Mouse (Mus musculus) midbrain, embryonic 16.5 days (tissue): ENCODE data around the gene Crocc2. TPM values are rescaled to one million over a fixed set of nuclear protein-coding genes. Genes with fewer than 3 reads are reported as not detected.
A peak's percentile ranks its signal among the peaks of the same experiment; 100 is the strongest.

Experiments
- ATAC-seq: fragments of 200-750 bp; cut with Nextera tagmentation; 2 replicates; pipeline ENCODE4 v1.8.0; 2017; ENCODE audit warnings: moderate TSS enrichment
- H3K27ac ChIP-seq: fragments of 300-500 bp; sonication (generic); 2 replicates; pipeline ENCODE4 v1.5.1; 2014; ENCODE audit warnings: mild to moderate bottlenecking, low read length, mixed read lengths
- H3K27me3 ChIP-seq: fragments of 300-500 bp; sonication (generic); 2 replicates; pipeline ENCODE4 v1.6.1; 2014; ENCODE audit warnings: low read depth, low read length, mixed read lengths; ENCODE audit not compliant: control insufficient read depth, insufficient read depth
- H3K36me3 ChIP-seq: fragments of 300-500 bp; sonication (generic); 2 replicates; pipeline ENCODE4 v1.6.1; 2014; ENCODE audit warnings: mild to moderate bottlenecking, low read length, moderate library complexity, mixed read lengths; ENCODE audit not compliant: control insufficient read depth, insufficient read depth
- H3K4me1 ChIP-seq: fragments of 300-500 bp; sonication (generic); 2 replicates; pipeline ENCODE4 v1.6.1; 2014; ENCODE audit warnings: mild to moderate bottlenecking, low read length, mixed read lengths; ENCODE audit not compliant: control insufficient read depth, insufficient read depth
- H3K4me2 ChIP-seq: fragments of 300-500 bp; sonication (generic); 2 replicates; pipeline ENCODE4 v1.6.1; 2014; ENCODE audit warnings: mild to moderate bottlenecking, low read length, mixed read lengths
- H3K4me3 ChIP-seq: fragments of 300-500 bp; sonication (generic); 2 replicates; pipeline ENCODE4 v1.5.1; 2014; ENCODE audit warnings: low read depth, mild to moderate bottlenecking, low read length, moderate library complexity, mixed read lengths
- H3K9ac ChIP-seq: fragments of 300-500 bp; sonication (generic); 2 replicates; pipeline ENCODE4 v1.6.1; 2014; ENCODE audit warnings: low read depth, low read length, mixed read lengths
- H3K9me3 ChIP-seq: fragments of 300-500 bp; sonication (generic); replicated peaks from 2 replicates; pipeline ENCODE4 v1.6.1; 2014; ENCODE audit warnings: mild to moderate bottlenecking, low read length, mixed read lengths; ENCODE audit not compliant: control insufficient read depth, poor library complexity, severe bottlenecking
- WGBS: fragments of 180-500 bp; shearing (Covaris S2); extraction: QIAGEN DNeasy Blood & Tissue Kit; methylation state at CpG from one replicate; pipeline ENCODE4 v1.1.7; 2014; 5-methylcytosine and 5-hydroxymethylcytosine counted together
- polyA plus RNA-seq: library from polyadenylated mRNA; unstranded; fragments of >200 nt; fragmentation: Nextera tagmentation; extraction: Ambion mirVana; gene quantifications from 2 replicates; pipeline ENCODE4 v1.2.1, GENCODE M21; 2015

Gene Crocc2
- 0.51 and 0.74 TPM in 2 replicates for polyA plus RNA-seq

- 0 out of 2 replicates have a peak, but pooled peaks have one; percentile 14 for ATAC-seq
- no peaks in the 10 kb centered on the region for H3K9me3 ChIP-seq
- peaks cover 7% of the 10 kb centered on the region; the same call in 1 of the 2 replicates for H3K4me1 ChIP-seq
- H3K36me3 ChIP-seq = no peaks in the 10 kb centered on the region
- H3K27me3 ChIP-seq = no peaks in the 10 kb centered on the region
- WGBS = 39% methylated on average over 10 of the region's 10 CpGs
- no peak within 1 kb of the TSS for H3K4me3 ChIP-seq
- H3K27ac ChIP-seq = no peak within 1 kb of the TSS
- no peak within 1 kb of the TSS for H3K4me2 ChIP-seq
- no peak within 1 kb of the TSS for H3K9ac ChIP-seq
These were observed at the start of gene Crocc2 for GRCm38 (mm10) chr1:93168295-93168775. Gene Crocc2 (plus strand): TSS chr1:93168725.

- WGBS = 25% methylated on average over 4 of the region's 4 CpGs
These were observed 49.7 kb upstream of the Crocc2 start for GRCm38 (mm10) chr1:93118816-93119215.

GRCm38 (mm10) chr1:93123179-93123854, 45.2 kb upstream of the Crocc2 start:
- 88% methylated on average over 11 of the region's 11 CpGs for WGBS
- Histone ChIP-seq H3K36me3 (no peaks in the 10 kb centered on the region), H3K4me1 (0 out of 2 replicates have a peak, but pooled peaks cover 3% of the 10 kb centered on the region)

More at GRCm38 (mm10) chr1:93118816-93119215, 49.7 kb upstream of the Crocc2 start:
- Histone ChIP-seq H3K4me1 (peaks cover 15% of the 10 kb centered on the region), H3K36me3 (no peaks in the 10 kb centered on the region), H3K9me3 (no peaks in the 10 kb centered on the region), H3K27ac (no peak overlapping the region), H3K9ac (no peak overlapping the region), H3K27me3 (no peaks in the 10 kb centered on the region), H3K4me3 (no peak overlapping the region), H3K4me2 (no peak overlapping the region)
- ATAC-seq = no peak

GRCm38 (mm10) chr1:93124066-93124465, 44.5 kb upstream of the Crocc2 start:
- WGBS = 82% methylated on average over 8 of the region's 8 CpGs
- Histone ChIP-seq H3K27ac (no peak overlapping the region), H3K4me3 (no peak overlapping the region), H3K9ac (no peak overlapping the region), H3K4me2 (no peak overlapping the region), H3K4me1 (no peaks in the 10 kb centered on the region), H3K36me3 (no peaks in the 10 kb centered on the region), H3K9me3 (no peaks in the 10 kb centered on the region), H3K27me3 (no peaks in the 10 kb centered on the region)
- ATAC-seq = no peak

More at GRCm38 (mm10) chr1:93123179-93123854, 45.2 kb upstream of the Crocc2 start:
- Histone ChIP-seq H3K4me2 (no peak overlapping the region), H3K9me3 (no peaks in the 10 kb centered on the region), H3K27ac (no peak overlapping the region), H3K27me3 (no peaks in the 10 kb centered on the region), H3K9ac (no peak overlapping the region), H3K4me3 (no peak overlapping the region)
- ATAC-seq = no peak

GRCm38 (mm10) chr1:93125256-93125655, 43.3 kb upstream of the Crocc2 start:
- 67% methylated on average over 5 of the region's 5 CpGs for WGBS
- Histone ChIP-seq H3K36me3 (no peaks in the 10 kb centered on the region), H3K4me2 (no peak overlapping the region), H3K27ac (no peak overlapping the region), H3K9ac (no peak overlapping the region), H3K4me3 (no peak overlapping the region), H3K27me3 (no peaks in the 10 kb centered on the region), H3K9me3 (no peaks in the 10 kb centered on the region), H3K4me1 (no peaks in the 10 kb centered on the region)
- ATAC-seq = no peak

GRCm38 (mm10) chr1:93128209-93128608, 40.3 kb upstream of the Crocc2 start:
- H3K36me3 ChIP-seq = no peaks in the 10 kb centered on the region
- no peak overlapping the region for H3K4me2 ChIP-seq
- no peak overlapping the region for H3K27ac ChIP-seq
- H3K27me3 ChIP-seq = no peaks in the 10 kb centered on the region
- no peak overlapping the region for H3K4me3 ChIP-seq
- ATAC-seq = no peak
- H3K9ac ChIP-seq = no peak overlapping the region
- no peaks in the 10 kb centered on the region for H3K9me3 ChIP-seq
- WGBS = 84% methylated on average over 8 of the region's 8 CpGs
- H3K4me1 ChIP-seq = no peaks in the 10 kb centered on the region

- Histone ChIP-seq H3K4me1 (no peaks in the 10 kb centered on the region), H3K9me3 (no peaks in the 10 kb centered on the region), H3K36me3 (no peaks in the 10 kb centered on the region), H3K27me3 (no peaks in the 10 kb centered on the region), H3K27ac (no peak overlapping the region), H3K4me3 (no peak overlapping the region), H3K9ac (no peak overlapping the region), H3K4me2 (no peak overlapping the region)
- WGBS = 30% methylated on average over 6 of the region's 6 CpGs
- ATAC-seq = no peak
These were observed 39.7 kb upstream of the Crocc2 start for GRCm38 (mm10) chr1:93128710-93129349.

GRCm38 (mm10) chr1:93130242-93130983, 38.1 kb upstream of the Crocc2 start:
- Histone ChIP-seq H3K36me3 (no peaks in the 10 kb centered on the region), H3K4me2 (no peak overlapping the region), H3K27ac (no peak overlapping the region), H3K4me3 (no peak overlapping the region), H3K9me3 (no peaks in the 10 kb centered on the region), H3K27me3 (no peaks in the 10 kb centered on the region), H3K9ac (no peak overlapping the region), H3K4me1 (no peaks in the 10 kb centered on the region)
- no peak for ATAC-seq
- WGBS = 76% methylated on average over 10 of the region's 10 CpGs
